Comparison of ENCODE assay signal across 33 mouse cellular contexts in the genomic region with DNA sequence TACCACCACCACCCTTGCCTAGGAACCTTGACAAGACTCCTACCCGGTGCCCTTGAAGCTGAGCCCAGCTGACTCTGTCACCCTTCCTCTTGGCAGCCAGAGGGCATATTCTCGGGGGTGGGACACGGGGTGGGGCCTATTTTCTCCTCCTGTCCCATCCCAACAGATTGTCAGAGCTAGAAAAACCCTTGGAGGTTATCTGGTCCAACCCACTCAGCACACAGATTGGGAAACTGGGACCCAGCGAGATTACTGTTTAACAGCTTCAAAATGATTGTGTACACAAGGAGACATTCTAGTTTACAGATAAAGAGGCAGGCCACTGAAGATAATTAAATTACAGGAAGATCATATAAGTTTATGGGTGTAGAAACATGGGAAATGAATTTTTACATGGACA. TPM values are rescaled to one million over a fixed set of nuclear protein-coding genes. Genes with fewer than 3 reads are reported as not detected.
"Had no signal": no experiment of that assay in that cellular context is flagged by ENCODE, and none has a peak within 500 bp of the region (broad histone marks: within the 10 kb centered on the region; RNA-seq: fewer than 3 reads in every experiment).

Gene P2ry4 (minus strand): TSS at position 79 of the 400 bp plus-strand sequence.

- H3K27ac ChIP-seq: forebrain, embryonic 15.5 days; heart, adult 2 months; heart, embryonic 13.5 days; heart, embryonic 15.5 days; hindbrain, embryonic 14.5 days; kidney, embryonic 15.5 days; kidney, postnatal 0 days; limb, embryonic 13.5 days; limb, embryonic 15.5 days had no signal

- H3K4me2 ChIP-seq: forebrain, embryonic 15.5 days; heart, embryonic 11.5 days; heart, embryonic 13.5 days; heart, embryonic 15.5 days; hindbrain, embryonic 14.5 days; kidney, embryonic 15.5 days; limb, embryonic 13.5 days; limb, embryonic 15.5 days had no signal

- H3K4me1 ChIP-seq: forebrain, embryonic 15.5 days; heart, embryonic 13.5 days; heart, embryonic 15.5 days; kidney, embryonic 15.5 days; limb, embryonic 13.5 days; limb, embryonic 15.5 days had no signal

- H3K4me3 ChIP-seq: forebrain, embryonic 15.5 days; heart, adult 2 months; heart, embryonic 13.5 days; heart, embryonic 15.5 days; kidney, embryonic 15.5 days; limb, embryonic 13.5 days; limb, embryonic 15.5 days had no signal

- H3K9ac ChIP-seq: forebrain, embryonic 15.5 days; forebrain, postnatal 0 days; heart, embryonic 13.5 days; heart, embryonic 15.5 days; hindbrain, embryonic 14.5 days; kidney, embryonic 15.5 days; limb, embryonic 13.5 days; limb, embryonic 15.5 days had no signal

- H3K9me3 ChIP-seq: forebrain, embryonic 15.5 days; heart, embryonic 13.5 days; heart, embryonic 15.5 days; kidney, embryonic 15.5 days; limb, embryonic 13.5 days; limb, embryonic 15.5 days had no signal

- ATAC-seq: forebrain, embryonic 15.5 days; forebrain, postnatal 0 days; hindbrain, embryonic 16.5 days had no signal

- DNase-seq: forebrain, postnatal 0 days; gastrocnemius, postnatal 14 days; gastrocnemius, postnatal 36 days; heart, adult 11 months; heart, adult 2 months; heart, postnatal 14 days; heart, postnatal 36 days; kidney, adult 11 months; kidney, adult 2 months; kidney, adult 9 months; kidney, postnatal 14 days; kidney, postnatal 36 days; layer of hippocampus, adult 9-11 months; layer of hippocampus, postnatal 36 days; left cerebral cortex, postnatal 4 days had no signal

- H3K36me3 ChIP-seq: forebrain, embryonic 15.5 days; heart, embryonic 13.5 days; heart, embryonic 15.5 days; kidney, embryonic 15.5 days; limb, embryonic 13.5 days; limb, embryonic 15.5 days had no signal

- H3K27me3 ChIP-seq: forebrain, embryonic 15.5 days; heart, embryonic 15.5 days had no signal

RNA-seq across cellular contexts. Expression of gene P2ry4, which starts in this region (rescaled TPM):
- total RNA-seq: forebrain, postnatal 0 days; gastrocnemius, adult 8-10 months; gastrocnemius, postnatal 14 days; gastrocnemius, postnatal 36 days; heart, adult 2 months; heart, postnatal 14 days; heart, postnatal 36 days; hematopoietic stem cell, adult 5-6 weeks; left cerebral cortex, adult 18-20 months; left cerebral cortex, adult 8-10 months; left cerebral cortex, postnatal 25 days; left cerebral cortex, postnatal 4 days had no signal
- polyA plus RNA-seq: forebrain, embryonic 15.5 days; forebrain, postnatal 0 days; heart, adult 2 months; heart, embryonic 11.5 days; heart, embryonic 13.5 days; heart, embryonic 15.5 days; heart, postnatal 0 days; hindbrain, embryonic 11.5 days; hindbrain, embryonic 14.5 days; hindbrain, embryonic 16.5 days; kidney, adult 2 months; kidney, embryonic 15.5 days; kidney, postnatal 0 days; limb, embryonic 11.5 days; limb, embryonic 13.5 days had no signal
